Mouse (Mus musculus) thymus, adult 2 months (tissue): ENCODE measurements at regions not wholly inside any gene's neighbourhood (a gene's known extent, or its start where the extent isn't known, plus 50 kb on each side); places are given as distances from the start of the nearest gene placed in this dataset.

Experiments used
- DNase-seq: peaks from one replicate; pipeline ENCODE4 v3.0.0; 2021
- H3K27ac ChIP-seq: fragments of 200-500 bp; 2 replicates; pipeline ENCODE4 v1.5.1; 2012; ENCODE audit warnings: low read length, control low read depth; ENCODE audit not compliant: control insufficient read depth, insufficient read depth
- H3K27me3 ChIP-seq: fragments of 200-500 bp; 2 replicates; pipeline ENCODE4 v1.6.1; 2012; ENCODE audit warnings: mild to moderate bottlenecking, low read length, moderate library complexity, mixed read lengths; ENCODE audit not compliant: control insufficient read depth, insufficient read depth
- H3K36me3 ChIP-seq: fragments of 200-500 bp; 2 replicates; pipeline ENCODE4 v1.6.1; 2012; ENCODE audit warnings: mild to moderate bottlenecking, low read length, moderate library complexity; ENCODE audit not compliant: control insufficient read depth, insufficient read depth
- H3K4me1 ChIP-seq: fragments of 200-500 bp; replicated peaks from 2 replicates; pipeline ENCODE4 v1.6.1; 2012; ENCODE audit warnings: low read length; ENCODE audit not compliant: control insufficient read depth, insufficient read depth
- H3K4me3 ChIP-seq: fragments of 200-500 bp; 2 replicates; pipeline ENCODE4 v1.5.1; 2012; ENCODE audit warnings: mild to moderate bottlenecking, low read length, control low read depth, moderate library complexity; ENCODE audit not compliant: control insufficient read depth, insufficient read depth
- CTCF ChIP-seq: fragments of 200-500 bp; IDR thresholded peaks from 2 replicates; pipeline ENCODE4 v1.5.1; 2012; ENCODE audit warnings: mild to moderate bottlenecking, control low read depth, low read length, moderate library complexity, borderline replicate concordance; ENCODE audit not compliant: control insufficient read depth, poor library complexity, insufficient read depth; ENCODE audit errors: extremely low read depth
- POLR2A ChIP-seq: fragments of 200-500 bp; IDR thresholded peaks from 2 replicates; pipeline ENCODE4 v1.6.1; 2012; ENCODE audit warnings: mild to moderate bottlenecking, low read length, control low read depth, moderate library complexity; ENCODE audit not compliant: control insufficient read depth, poor library complexity, insufficient read depth; ENCODE audit errors: extremely low read depth
- WGBS: fragments of 180-500 bp; shearing (Covaris S2); methylation state at CpG from one replicate; pipeline ENCODE4 v1.1.7; 2018; 5-methylcytosine and 5-hydroxymethylcytosine counted together

DNA sequence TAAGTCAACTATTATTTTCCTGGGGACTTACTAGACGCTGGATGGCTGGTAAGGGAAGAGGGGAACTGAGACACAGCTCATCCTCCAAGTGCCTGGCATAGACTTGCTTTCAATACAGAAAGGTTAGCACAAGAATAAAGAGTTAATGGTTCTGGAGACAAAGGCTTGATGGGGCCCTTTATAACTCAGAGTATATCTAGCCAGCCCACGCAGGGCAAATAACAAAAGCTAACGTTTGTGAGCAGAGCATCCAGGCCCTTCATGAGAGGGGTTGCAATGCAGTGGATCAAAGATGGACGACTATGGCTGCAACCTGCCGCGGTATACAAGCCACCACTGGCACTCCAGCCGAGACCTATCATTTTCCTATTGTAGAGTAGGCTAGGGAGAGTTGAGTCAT lies 171.3 kb upstream of the Tgfbr2 start:
- 97% methylated on average over 7 of the region's 7 CpGs for WGBS
- no peak overlapping the region for H3K27ac ChIP-seq
- no peak overlapping the region for H3K4me3 ChIP-seq
- H3K27me3 ChIP-seq = no peaks in the 10 kb centered on the region
- H3K4me1 ChIP-seq = no peaks in the 10 kb centered on the region
- no peaks in the 10 kb centered on the region for H3K36me3 ChIP-seq
- TF ChIP-seq POLR2A = no peak
- no peak for TF ChIP-seq CTCF
- no peak for DNase-seq

DNA sequence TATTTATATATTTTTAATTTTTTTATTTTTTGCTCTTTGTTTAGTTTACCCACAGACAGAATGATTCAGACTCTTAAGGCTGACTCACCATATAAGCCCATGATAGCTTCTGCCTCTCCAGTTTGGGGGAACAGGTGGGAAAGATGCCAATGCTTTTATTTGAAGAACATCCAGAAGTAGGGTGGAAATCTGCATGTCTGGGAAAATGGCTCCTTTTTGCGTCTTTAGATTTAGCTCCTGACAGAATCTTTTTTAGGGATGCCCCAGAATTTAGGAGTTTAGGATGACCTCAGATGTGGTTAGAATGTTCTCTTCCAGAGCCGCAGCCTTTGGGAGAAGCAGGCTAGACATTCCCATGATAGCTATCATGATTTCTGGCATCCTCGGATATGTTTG lies 167.9 kb upstream of the Tgfbr2 start:
- Histone ChIP-seq H3K27me3 (no peaks in the 10 kb centered on the region), H3K27ac (no peak overlapping the region), H3K4me3 (no peak overlapping the region), H3K4me1 (peaks cover 8% of the 10 kb centered on the region), H3K36me3 (no peaks in the 10 kb centered on the region)
- 98% methylated on average over 3 of the region's 3 CpGs for WGBS
- TF ChIP-seq POLR2A (no peak), CTCF (no peak)
- DNase-seq = no peak

DNA sequence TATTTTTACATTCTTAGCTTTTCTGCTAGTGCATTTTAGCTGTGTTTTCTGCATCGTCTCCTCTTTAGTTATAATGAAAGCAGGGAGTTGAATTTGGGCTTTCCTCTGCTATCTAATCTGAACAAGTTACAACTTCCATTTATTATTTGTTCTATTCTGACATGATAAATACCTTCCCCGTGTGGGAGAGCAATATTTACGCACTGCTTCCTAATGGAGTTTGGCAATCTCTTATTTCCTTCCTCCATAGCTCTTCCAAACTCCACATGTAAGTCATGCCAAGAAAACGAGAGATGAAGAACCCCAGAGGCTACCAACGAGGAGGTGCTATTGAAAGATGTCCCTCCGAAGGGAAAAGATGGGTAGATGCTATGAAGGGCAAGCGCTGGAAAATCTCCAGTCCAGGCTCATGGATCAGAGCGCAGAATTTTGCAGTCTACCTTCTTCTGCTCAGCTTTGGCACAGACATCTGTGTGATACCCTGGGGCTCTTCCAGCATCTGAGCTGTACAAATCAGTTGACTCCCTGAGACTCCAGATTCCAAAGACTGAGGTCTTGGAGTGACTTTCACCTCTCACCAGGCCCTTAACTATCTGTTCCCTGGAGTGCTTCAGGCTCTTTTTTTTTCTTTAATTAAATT lies 167.4 kb upstream of the Tgfbr2 start:
- TF ChIP-seq POLR2A (no peak), CTCF (no peak)
- no peak overlapping the region for H3K4me3 ChIP-seq

DNA sequence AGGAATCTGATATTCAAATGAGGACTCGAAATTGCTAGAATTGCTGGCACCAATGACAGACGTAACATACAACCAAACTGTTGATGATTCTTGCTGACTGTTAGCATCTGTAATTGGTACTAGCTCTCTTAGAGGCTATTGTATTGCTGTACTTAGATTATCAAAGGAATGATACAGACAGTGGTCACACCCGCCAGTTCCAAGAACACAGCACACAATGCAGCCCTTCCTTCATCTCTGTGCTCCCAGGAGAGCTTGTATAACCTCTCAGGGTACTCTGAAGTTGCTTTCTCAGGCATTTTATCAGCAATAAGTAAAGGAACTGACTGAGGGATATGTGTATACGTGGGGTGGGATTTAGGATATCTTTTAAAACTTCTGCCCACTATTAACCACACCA lies 166.8 kb upstream of the Tgfbr2 start:
- WGBS = 92% methylated on average over 4 of the region's 4 CpGs
- peaks cover 15% of the 10 kb centered on the region for H3K4me1 ChIP-seq
- DNase-seq = no peak
- no peak overlapping the region for H3K27ac ChIP-seq
- H3K36me3 ChIP-seq = no peaks in the 10 kb centered on the region
- H3K4me3 ChIP-seq = no peak overlapping the region
- TF ChIP-seq CTCF (no peak), POLR2A (no peak)
- no peaks in the 10 kb centered on the region for H3K27me3 ChIP-seq

More for the DNA sequence above, 167.4 kb upstream of the Tgfbr2 start:
- H3K27me3 ChIP-seq = no peaks in the 10 kb centered on the region
- WGBS = 95% methylated on average over 8 of the region's 8 CpGs
- peaks cover 11% of the 10 kb centered on the region for H3K4me1 ChIP-seq
- no peak overlapping the region for H3K27ac ChIP-seq
- H3K36me3 ChIP-seq = no peaks in the 10 kb centered on the region
- no peak for DNase-seq

DNA sequence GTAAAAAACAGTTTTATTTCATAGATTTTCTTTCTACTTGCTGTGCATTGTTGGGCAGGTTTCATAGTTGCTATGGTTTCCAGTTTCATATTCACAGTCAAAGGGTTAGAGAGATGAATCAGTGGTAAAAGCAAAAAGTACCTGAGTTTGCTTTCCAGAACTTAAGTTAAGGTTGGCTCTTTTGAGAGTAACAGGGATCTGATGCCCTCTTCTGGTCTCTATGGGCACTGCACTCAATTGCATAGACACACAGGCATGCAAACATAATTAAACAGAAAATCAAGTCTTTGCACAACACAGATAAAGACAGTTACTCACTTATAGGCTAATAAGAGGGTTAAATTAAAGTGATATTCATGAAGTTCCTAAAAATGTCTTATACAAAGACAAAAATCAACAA lies 165.8 kb upstream of the Tgfbr2 start:
- TF ChIP-seq POLR2A (no peak), CTCF (no peak)
- no peaks in the 10 kb centered on the region for H3K27me3 ChIP-seq
- no peaks in the 10 kb centered on the region for H3K36me3 ChIP-seq
- peak; percentile 54 for DNase-seq
- H3K4me1 ChIP-seq = peaks cover 15% of the 10 kb centered on the region
- H3K4me3 ChIP-seq = no peak overlapping the region
- H3K27ac ChIP-seq = no peak overlapping the region

DNA sequence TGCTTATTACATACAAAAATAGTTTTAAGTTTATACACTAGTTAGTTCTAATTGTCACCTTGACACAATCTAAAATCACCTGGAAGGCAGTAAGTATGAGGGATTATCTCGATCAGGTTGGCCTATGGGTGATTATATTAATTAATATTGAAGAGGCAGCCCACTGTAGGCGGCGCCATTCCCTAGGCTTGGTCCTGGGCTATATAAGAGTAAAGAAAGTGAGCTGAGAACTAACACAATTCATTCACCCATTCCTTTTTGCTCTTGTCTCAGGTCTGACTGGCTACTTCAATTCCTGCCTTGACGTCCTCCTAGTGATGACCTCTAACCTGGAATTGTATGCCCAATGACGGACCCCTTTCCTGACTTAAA lies 163.6 kb upstream of the Tgfbr2 start:
- Histone ChIP-seq H3K4me3 (no peak overlapping the region), H3K4me1 (peaks cover 18% of the 10 kb centered on the region), H3K27me3 (no peaks in the 10 kb centered on the region), H3K27ac (peak overlapping the region; percentile 98), H3K36me3 (no peaks in the 10 kb centered on the region)
- WGBS = 97% methylated on average over 5 of the region's 5 CpGs
- no peak for DNase-seq
- no peak for TF ChIP-seq CTCF
- no peak for TF ChIP-seq POLR2A

DNA sequence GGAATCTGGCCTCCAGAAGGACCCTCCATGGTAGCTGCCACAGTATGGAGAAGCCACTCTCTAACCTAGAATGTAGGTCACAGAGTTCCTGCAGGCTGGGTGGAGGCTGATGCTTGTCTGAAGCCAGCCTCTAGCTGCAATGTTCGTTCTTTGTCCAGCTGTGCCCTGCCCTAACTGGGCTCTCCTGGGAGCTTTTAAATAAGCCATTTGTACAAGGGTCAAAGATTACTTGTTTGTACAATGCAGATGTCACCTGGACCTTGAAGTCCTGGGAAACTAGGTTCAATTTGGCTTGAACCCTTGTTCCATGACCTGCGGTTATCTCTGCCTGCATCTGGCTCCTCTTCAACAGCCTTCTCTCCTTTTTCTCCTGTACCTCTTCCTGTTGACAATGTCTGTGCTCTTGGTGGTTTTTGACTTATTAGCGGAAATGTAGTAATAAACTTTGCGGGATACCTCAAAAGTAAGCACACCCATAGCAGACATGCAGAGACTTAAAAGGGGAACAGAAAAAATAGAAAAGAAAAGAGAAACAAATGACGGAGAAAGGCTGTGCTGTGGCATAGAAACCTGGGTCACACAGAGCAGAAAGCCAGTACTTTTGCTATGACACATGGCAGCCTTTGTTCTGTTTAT lies 163.1 kb upstream of the Tgfbr2 start:
- Histone ChIP-seq H3K27me3 (no peaks in the 10 kb centered on the region), H3K4me1 (peaks cover 18% of the 10 kb centered on the region), H3K36me3 (no peaks in the 10 kb centered on the region), H3K27ac (peak overlapping the region; percentile 98), H3K4me3 (no peak overlapping the region)
- DNase-seq = peak; percentile 47
- TF ChIP-seq POLR2A (no peak), CTCF (no peak)
- WGBS = 3% methylated on average over 5 of the region's 5 CpGs
